Mouse (Mus musculus) macrophage (primary cell): Measurements from ENCODE around the gene Tenm4. TPM values are rescaled to one million over a fixed set of nuclear protein-coding genes. Genes with fewer than 3 reads are reported as not detected.

Experiments used
- H3K27ac ChIP-seq: fragments of 350-480 bp; formaldehyde crosslinking; 2 replicates; pipeline ENCODE4 v1.9.0; 2021
- H3K36me3 ChIP-seq: fragments of 350-480 bp; formaldehyde crosslinking; 2 replicates; pipeline ENCODE4 v1.9.0; 2021; ENCODE audit errors: inconsistent target
- H3K4me3 ChIP-seq: fragments of 350-480 bp; formaldehyde crosslinking; 2 replicates; pipeline ENCODE4 v1.9.0; 2021; ENCODE audit errors: inconsistent target
- H3K79me2 ChIP-seq: fragments of 350-480 bp; formaldehyde crosslinking; 2 replicates; pipeline ENCODE4 v1.9.0; 2021; ENCODE audit errors: inconsistent target
- WGBS: methylation state at CpG from one replicate; pipeline ENCODE4 v1.1.7; 2026; ENCODE audit warnings: inconsistent platforms; ENCODE audit not compliant: missing documents; 5-methylcytosine and 5-hydroxymethylcytosine counted together
- polyA plus RNA-seq: library from polyadenylated mRNA; stranded (reverse); fragments of 250-400 nt; gene quantifications from 3 replicates; pipeline ENCODE4 v1.2.4, GENCODE M21; 2018; ENCODE audit warnings: inconsistent platforms

The Tenm4 gene
- polyA plus RNA-seq, 1 experiment from 2014 or later = 1.3 TPM

DNA sequence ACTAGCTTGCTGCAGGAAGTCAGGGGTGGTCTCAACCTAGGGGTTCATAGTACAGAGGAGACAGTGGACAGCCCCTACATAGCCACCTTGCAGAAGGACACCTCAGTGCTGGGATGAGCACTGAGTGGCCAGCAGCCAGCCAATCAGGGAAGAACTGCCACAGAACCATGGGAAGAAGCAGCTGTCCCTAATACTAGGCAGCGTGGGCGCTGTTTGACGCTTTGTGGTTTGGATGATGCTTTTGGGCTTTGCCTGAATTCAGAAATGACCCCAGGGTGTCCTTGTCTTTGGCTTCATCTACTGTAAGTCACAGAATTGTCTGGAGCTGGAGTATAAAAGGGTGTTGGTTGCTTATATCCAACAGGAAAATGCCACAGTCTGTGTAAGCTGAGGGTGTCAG lies 397.0 kb downstream of the Tenm4 start:
- 97% methylated on average over 3 of the region's 3 CpGs for WGBS

DNA sequence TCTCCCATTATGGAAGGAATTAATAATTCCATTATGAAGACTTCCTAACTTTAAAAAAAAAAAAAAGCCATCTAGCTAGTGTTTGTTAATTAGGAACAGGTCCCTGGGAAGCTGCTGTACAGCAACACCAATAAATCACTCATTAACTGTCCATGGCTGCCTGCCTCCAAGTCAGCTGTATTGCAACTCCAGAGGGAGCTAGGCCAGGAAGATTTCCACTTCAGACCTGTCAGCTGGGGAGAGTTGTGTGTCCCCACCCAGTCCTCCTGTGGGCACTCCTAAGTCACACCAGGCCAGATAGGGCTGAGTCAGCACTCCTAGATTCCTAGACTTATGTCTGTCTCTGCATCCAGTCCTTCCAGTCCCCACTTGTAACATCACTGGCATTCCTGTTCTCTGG lies 399.9 kb downstream of the Tenm4 start:
- Histone ChIP-seq H3K27ac (no peak overlapping the region), H3K36me3 (no peaks in the 10 kb centered on the region), H3K79me2 (no peaks in the 10 kb centered on the region), H3K4me3 (no peak overlapping the region)

More for the DNA sequence above, 397.0 kb downstream of the Tenm4 start:
- Histone ChIP-seq H3K79me2 (no peaks in the 10 kb centered on the region), H3K27ac (no peak overlapping the region), H3K36me3 (no peaks in the 10 kb centered on the region), H3K4me3 (no peak overlapping the region)

DNA sequence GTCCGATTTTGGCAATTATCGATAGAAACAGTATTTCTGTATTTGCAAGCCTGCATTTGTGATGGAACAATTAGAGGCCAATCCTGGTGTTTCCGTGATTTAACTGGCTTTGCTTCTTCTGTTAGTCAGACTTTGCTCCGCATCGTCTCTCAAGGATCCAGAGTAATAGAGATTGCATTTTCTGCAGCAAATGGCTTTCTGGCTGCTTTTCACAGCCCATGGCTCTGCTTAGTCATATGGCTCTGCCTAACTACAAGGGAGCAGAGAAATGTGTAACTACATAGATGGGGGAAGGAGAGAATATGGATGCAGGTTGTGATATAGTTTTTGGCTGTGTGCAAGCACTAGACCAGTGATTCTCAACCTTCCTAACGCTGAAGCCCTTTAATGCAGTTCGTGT lies 401.9 kb downstream of the Tenm4 start:
- H3K4me3 ChIP-seq = no peak overlapping the region
- H3K27ac ChIP-seq = no peak overlapping the region
- no peaks in the 10 kb centered on the region for H3K36me3 ChIP-seq
- WGBS = 95% methylated on average over 7 of the region's 7 CpGs
- H3K79me2 ChIP-seq = no peaks in the 10 kb centered on the region

DNA sequence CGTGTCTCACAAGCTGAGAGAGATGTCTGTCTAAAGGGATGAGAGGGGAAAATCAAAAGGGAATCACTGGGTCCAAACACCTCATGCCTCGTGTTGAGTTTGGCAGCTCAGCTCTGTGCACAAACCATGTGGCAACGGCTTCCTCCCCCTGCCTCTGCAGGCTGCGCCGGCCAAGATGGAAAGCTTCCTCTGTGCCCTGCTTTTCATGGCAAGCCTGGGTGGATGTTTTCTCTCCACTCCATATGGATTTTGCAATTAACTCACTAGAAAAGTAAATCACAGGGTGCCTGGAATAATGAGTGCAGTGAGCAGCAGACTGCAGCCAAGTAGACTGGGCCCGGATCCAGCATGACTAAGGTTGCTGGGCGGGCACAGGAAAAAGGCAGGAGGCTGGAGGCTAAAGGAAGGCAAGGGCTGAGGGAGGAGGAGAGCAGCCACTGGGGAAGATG lies 404.2 kb downstream of the Tenm4 start:
- Histone ChIP-seq H3K36me3 (no peaks in the 10 kb centered on the region), H3K27ac (no peak overlapping the region), H3K79me2 (no peaks in the 10 kb centered on the region), H3K4me3 (no peak overlapping the region)
- 41% methylated on average over 7 of the region's 7 CpGs for WGBS

DNA sequence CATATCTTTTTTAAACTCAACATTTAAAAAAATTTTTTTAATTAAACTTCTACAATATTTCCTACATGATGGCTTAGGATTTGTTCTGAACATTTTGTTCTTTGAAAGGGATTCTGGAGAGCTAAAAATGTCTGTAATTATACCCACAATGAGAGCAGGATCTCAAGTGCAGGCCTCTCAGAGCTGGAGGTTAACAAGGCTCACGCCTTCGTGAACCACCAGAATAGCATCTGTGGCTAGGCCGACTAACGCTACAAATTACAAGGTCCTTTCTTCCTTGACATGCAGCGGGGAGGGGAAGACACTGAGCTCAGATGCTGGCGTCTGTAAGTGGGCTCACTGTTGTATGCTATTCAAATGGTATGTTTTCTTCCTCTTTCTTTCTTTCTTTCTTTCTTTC lies 411.7 kb downstream of the Tenm4 start:
- H3K79me2 ChIP-seq = no peaks in the 10 kb centered on the region
- 62% methylated on average over 6 of the region's 6 CpGs for WGBS
- H3K27ac ChIP-seq = no peak overlapping the region
- no peaks in the 10 kb centered on the region for H3K36me3 ChIP-seq
- no peak overlapping the region for H3K4me3 ChIP-seq

DNA sequence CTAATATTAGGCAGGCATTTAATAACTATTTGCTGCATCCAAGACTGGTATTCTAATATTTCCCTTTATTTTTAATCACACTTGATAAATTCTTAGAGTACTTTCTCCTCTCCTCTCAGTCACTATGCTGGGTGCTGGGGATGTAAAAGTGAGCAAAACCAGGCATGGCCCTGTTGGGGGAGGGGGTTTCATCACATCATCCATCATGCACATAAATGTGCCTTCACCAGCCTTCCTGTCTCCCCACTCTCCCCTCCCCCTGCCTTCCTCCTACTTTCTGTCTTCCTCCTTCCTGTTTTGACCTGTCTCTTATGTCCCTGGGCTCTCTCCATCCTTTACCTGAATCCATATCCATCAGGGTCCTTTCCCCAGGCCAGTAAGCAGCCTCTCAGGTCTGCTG lies 416.4 kb downstream of the Tenm4 start:
- no peaks in the 10 kb centered on the region for H3K36me3 ChIP-seq
- H3K27ac ChIP-seq = no peak overlapping the region
- no peak overlapping the region for H3K4me3 ChIP-seq
- H3K79me2 ChIP-seq = no peaks in the 10 kb centered on the region

DNA sequence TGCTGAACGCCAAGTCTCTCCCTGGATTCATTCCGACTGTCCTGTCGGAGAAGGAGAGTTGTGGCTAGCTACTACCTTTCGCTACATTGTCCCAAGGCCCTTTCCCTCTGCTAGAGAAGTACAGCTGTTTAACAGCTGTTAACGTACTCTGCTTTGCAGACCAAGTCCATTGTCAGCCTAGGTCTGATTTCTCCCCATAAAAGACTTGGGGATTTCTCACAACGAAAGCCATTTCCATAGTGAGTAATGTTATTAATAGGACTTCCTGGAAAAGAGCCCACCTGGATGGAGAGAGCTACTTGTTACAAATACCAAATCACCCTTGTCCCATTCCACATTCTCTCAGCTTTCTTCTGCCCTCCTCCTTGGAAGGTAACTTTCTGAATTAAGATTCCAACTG lies 417.5 kb downstream of the Tenm4 start:
- H3K27ac ChIP-seq = no peak overlapping the region
- H3K4me3 ChIP-seq = no peak overlapping the region
- no peaks in the 10 kb centered on the region for H3K36me3 ChIP-seq
- no peaks in the 10 kb centered on the region for H3K79me2 ChIP-seq
- 90% methylated on average over 4 of the region's 6 CpGs for WGBS

DNA sequence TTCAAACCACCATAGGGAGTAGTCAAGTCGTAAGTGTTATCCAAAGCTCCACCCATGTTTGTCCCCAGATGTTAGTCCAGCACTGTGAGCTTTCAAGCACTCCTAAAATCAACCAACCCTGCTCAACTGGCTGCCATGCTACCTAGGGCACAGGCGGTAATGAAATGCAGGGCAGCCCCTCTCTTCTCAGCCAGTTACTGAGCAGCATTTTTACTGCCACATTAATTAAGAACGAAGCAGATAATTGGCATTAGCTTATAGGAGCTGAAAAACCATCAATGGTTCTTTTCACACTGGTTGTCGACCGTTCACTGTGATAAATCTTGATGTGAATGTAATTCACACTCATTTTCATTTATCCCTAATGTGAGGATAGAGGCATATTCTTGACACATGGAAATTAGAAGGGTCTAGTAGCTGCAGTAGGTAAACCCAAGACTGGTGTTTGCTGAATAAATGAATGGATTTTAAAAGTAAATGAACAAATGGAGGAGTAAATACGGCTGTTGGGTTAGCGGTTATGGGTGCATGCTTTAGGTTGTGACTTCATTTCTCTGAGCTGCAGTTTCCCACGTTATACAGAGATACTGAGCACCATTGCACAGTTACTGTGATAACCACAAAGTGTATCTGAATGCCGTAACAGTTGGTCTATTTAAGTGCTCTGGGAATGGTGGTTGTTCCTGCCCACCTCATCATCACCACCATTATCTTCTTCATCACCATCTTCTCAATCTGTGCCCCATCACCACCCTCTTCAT lies 424.7 kb downstream of the Tenm4 start:
- Histone ChIP-seq H3K36me3 (no peaks in the 10 kb centered on the region), H3K27ac (no peak overlapping the region), H3K79me2 (no peaks in the 10 kb centered on the region), H3K4me3 (no peak overlapping the region)
- WGBS = 88% methylated on average over 9 of the region's 9 CpGs

DNA sequence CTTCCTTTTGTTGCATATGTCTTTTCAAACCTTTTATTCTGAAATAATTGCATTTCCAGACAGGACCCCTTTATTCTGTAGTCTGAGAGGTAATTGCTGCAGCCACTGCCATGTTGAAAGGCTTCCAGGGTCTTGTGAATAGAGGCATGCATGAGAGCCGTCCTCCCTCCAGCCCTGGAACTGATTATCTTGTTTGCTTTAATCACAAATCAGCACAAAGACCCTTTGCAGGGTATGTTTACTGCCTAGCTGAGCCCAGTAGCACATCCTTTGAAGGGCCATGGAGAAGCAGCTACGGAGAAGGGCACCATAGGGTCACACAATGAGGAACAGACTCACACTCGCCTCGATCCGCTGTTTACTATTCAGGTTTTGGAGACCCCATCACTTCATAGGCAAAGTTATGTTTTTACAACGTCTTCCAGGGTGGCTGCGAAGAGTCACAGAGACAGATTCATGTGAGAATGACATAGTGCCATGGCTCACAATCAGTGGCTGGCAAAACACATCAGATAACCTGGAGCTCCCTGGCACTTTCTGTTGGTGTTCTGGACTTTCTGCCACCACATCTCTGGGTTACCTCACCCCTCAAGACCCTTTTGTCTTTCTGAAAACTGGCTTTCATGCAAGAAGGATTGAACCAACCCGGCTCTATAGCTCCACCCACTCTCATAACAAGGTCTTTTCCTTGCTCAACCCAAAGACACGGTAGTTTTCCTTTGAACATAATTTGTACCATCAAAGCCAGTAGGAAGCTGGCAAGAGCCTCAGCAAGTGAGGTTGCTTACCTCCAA lies 425.6 kb downstream of the Tenm4 start:
- WGBS = 66% methylated on average over 9 of the region's 9 CpGs
- Histone ChIP-seq H3K27ac (no peak overlapping the region), H3K4me3 (no peak overlapping the region), H3K36me3 (no peaks in the 10 kb centered on the region), H3K79me2 (no peaks in the 10 kb centered on the region)

DNA sequence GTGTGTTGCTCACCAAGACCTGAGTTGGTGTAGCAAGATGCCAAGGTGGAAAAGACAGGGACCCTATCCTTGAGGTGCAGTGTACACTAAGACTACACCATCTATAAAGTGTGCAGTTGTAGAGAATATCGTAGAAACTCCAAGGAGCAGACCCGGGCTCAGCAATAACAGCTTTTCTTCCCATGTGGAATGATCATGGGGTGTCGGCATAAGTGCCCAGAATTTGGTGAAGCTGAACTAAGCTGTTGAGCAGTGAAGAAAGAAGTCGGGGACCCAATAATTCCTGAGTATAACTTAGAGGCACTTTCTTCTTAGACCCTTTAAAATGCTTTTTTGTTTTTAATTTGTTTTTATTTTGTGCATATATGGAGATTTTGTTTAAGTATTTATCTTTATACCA lies 426.8 kb downstream of the Tenm4 start:
- no peak overlapping the region for H3K27ac ChIP-seq

DNA sequence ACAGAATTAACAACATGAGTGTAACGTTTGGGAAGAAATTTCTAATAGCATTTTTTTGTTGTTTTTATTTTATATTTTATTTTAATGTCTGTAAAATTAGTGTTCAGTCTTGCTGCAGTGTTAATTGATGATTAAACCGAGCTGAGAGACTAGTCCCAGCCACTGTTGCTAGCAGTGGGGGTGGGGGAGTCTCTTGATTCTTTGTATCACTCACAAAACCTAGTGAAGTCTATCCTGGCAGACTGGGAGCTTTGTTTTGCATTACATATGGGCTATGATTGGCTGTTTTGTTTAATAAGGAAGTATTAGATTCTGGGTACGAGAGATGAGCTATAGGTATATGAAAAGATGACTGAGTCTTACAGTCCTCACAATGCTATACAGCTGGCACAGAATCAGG lies 428.0 kb downstream of the Tenm4 start:
- Histone ChIP-seq H3K36me3 (no peaks in the 10 kb centered on the region), H3K4me3 (no peak overlapping the region), H3K27ac (no peak overlapping the region), H3K79me2 (no peaks in the 10 kb centered on the region)
- 76% methylated on average over 3 of the region's 3 CpGs for WGBS

More for the DNA sequence above, 426.8 kb downstream of the Tenm4 start:
- H3K36me3 ChIP-seq = no peaks in the 10 kb centered on the region
- 92% methylated on average over 4 of the region's 4 CpGs for WGBS
- no peaks in the 10 kb centered on the region for H3K79me2 ChIP-seq
- no peak overlapping the region for H3K4me3 ChIP-seq

DNA sequence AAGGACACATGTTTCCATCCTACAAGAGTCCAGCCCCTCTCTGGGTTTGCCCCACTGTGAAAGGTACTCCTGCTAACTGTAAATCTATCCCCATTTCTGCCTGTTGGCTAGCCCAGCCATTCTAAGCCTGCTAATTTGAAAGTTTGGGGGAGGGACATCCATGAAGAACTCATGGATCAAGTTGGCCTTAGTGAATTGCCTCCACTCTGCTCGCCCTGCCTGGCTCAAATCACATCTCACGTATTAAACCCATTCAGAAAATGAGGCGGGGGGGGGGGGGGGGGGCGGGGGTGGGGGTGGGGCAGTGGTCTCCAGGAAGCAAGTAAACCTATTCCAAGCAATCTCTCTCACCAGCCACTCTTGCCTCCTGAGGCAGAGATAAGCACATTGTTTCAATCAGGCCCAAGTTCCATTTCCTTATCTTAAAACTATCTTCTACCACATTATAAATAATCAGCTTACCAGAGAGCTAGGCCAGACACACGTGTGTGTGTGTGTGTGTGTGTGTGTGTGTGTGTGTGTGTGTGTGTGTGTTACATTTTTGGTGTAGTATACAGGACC lies 429.4 kb downstream of the Tenm4 start:
- 26% methylated on average over 5 of the region's 5 CpGs for WGBS
- H3K27ac ChIP-seq = no peak overlapping the region

DNA sequence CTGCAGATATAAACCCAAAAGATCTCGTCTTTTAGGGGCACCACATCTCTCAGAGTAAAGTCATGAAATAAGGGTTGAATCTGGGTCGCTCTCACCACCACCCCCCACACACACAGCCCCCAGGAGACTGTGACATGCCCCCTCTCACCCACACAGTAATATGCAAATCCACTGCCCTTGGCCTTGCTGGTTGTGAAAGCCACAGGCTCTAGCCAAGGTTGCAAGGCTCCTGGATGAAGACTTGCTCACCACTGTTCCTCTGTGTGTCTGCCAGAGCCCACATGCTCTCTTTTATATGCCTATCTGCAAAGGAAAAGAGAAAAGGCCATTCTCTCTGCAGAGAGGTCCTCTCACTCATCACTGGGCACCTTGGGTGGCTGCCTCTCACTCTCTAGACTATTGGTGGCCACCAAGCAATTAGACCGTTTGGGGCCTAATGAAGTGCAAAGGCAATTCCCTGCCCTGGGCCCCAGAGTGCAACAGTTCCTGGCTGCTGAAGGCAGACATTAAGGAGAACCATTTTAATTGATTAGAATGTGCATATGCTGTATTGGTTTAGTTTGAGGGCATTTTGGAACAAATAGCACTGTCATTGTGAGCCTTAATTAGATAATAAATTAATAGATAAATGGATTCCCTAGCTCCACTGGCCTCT lies 433.2 kb downstream of the Tenm4 start:
- WGBS = 91% methylated on average over 3 of the region's 3 CpGs
- H3K36me3 ChIP-seq = no peaks in the 10 kb centered on the region
- no peaks in the 10 kb centered on the region for H3K79me2 ChIP-seq
- H3K27ac ChIP-seq = no peak overlapping the region
- no peak overlapping the region for H3K4me3 ChIP-seq

More for the DNA sequence above, 429.4 kb downstream of the Tenm4 start:
- no peaks in the 10 kb centered on the region for H3K36me3 ChIP-seq
- H3K79me2 ChIP-seq = no peaks in the 10 kb centered on the region
- H3K4me3 ChIP-seq = no peak overlapping the region

DNA sequence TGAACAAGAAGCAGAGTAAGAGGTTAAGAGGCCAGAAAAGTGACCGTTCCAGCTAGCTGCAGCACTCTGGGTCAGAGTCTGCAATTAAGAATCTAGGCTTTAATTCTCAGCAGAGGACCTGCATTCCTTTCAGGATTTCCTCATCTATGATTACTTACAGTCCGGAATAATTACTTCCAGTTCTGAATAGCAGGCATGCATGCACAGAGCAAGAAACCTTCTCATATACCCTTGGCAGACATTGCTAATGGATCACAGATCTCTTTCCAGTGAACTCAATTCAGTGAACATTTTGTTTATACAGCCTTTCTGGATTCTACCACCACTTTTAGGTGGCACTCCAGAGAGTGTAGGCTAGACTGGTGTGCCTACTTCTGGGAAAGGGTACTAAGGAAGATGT lies 434.3 kb downstream of the Tenm4 start:
- Histone ChIP-seq H3K27ac (no peak overlapping the region), H3K4me3 (no peak overlapping the region), H3K36me3 (no peaks in the 10 kb centered on the region), H3K79me2 (no peaks in the 10 kb centered on the region)
- WGBS = 87% methylated on average over 2 of the region's 2 CpGs
